Mouse (Mus musculus): ENCODE data around the gene Psmd13.

GRCm38 (mm10) chr7:140848591-140848990 is 33.2 kb upstream of the Psmd13 start:
- TF ChIP-seq CTCF (IDR thresholded peaks at IDR 0.05 in 2 of 3, conservative IDR thresholded peaks at IDR 0.05 in 1 of 3; ENCODE audit: control insufficient read depth in 1 of 3, insufficient read depth in 1 of 3, low read depth in 2 of 3, low read length in 3 of 3, poor library complexity in 1 of 3, severe bottlenecking in 1 of 3) (no peak), ZC3H11A (IDR thresholded peaks at IDR 0.05; ENCODE audit: low read depth, low read length) (no peak), GATA1 (IDR thresholded peaks at IDR 0.05; ENCODE audit: low read depth, low read length) (no peak), POLR2A (IDR thresholded peaks at IDR 0.05; ENCODE audit: control insufficient read depth in 1 of 2, insufficient read depth in 1 of 2, low read depth in 1 of 2, low read length in 2 of 2, poor library complexity in 1 of 2) (no peak), MAX (IDR thresholded peaks at IDR 0.05; ENCODE audit: low read length) (no peak), ETS1 (IDR thresholded peaks at IDR 0.05; ENCODE audit: low read depth, low read length) (no peak), ZKSCAN1 (IDR thresholded peaks at IDR 0.05; ENCODE audit: low read depth, low read length) (no peak), SMC3 (IDR thresholded peaks at IDR 0.05; ENCODE audit: low read depth, low read length) (no peak)
